Mouse (Mus musculus) layer of hippocampus, postnatal 25 days (tissue): ENCODE measurements around the gene Clmn. TPM values are rescaled to one million over a fixed set of nuclear protein-coding genes. Genes with fewer than 3 reads are reported as not detected.

Experiments used
- DNase-seq, 2 experiments: peaks; one replicate each; pipeline ENCODE4 v3.0.0; 2022; ENCODE audit warnings: mixed read lengths in 2 of 2, low spot score in 1 of 2; ENCODE audit errors: extremely low spot score in 1 of 2
- total RNA-seq, 2 experiments: library from RNA; stranded (reverse); gene quantifications; 2 replicates each; pipeline ENCODE4 v1.2.3; 2021

The Clmn gene
- total RNA-seq, 2 experiments from 2014 or later: 81.0 to 83.2 TPM

- DNase-seq: no peak
These were observed 16.7 kb upstream of the Clmn start for GRCm38 (mm10) chr12:104881518-104882060.

DNA sequence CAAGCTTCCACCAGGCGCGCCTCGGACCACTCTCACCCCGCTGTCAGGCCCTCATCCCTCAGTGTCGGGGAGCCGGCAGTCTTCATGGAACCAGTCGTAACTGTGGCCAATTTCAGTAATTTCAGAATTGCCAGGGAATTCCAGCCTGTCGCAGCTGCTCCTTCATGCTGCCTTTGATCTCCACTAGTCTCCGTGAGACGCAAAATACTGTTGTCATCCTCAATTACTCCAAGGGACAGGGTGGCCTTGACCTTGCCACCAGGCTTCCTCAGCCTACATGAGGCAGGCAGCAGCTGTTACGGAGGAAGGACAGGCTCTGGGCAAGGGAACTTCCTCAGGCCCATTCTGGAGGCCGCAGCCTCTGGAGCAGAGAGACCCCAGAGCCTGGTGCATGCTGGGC is 15.5 kb upstream of the Clmn start:
- DNase-seq: no peak

GRCm38 (mm10) chr12:104879577-104879989 is 14.7 kb upstream of the Clmn start:
- no peak for DNase-seq

DNA sequence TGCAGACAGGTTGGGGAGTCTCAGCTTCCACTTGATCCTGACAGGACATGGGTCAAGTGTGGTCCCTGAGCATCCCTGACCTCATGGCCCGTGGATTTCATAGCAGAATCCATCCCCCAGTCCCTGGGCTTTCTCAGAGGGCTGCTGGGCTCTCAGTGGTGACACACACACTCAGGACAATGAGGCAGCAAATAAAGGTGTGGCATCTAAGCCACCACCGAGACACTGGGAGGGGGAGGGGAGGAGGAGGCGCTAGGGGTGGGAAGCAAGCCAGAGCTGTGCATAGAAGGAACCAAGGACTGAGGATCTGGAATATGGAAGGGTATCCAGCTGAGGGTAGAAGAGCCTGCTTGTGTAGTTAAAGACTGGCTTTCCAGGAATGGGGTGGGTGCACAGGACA is 11.2 kb upstream of the Clmn start:
- DNase-seq: no peak

DNA sequence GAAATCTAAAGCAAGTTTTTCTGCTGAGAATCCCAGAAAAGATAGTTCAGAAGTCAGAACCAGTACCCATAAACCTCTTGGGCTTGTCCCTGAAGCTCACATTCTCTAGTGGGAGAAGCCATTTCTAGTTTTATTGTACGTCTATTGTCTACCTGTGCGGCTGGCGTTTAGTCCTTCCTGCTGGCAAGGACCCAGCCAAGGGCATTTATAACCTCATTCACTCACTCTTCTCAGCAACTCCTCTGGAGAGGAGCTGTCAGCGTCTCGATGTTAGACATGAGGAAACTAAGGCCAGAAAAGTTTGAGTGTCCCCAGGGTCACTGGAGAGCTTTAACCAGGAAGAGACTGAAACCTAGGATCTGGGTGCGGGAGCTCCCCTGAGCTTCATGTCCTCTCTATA is 7.1 kb upstream of the Clmn start:
- no peak for DNase-seq

DNA sequence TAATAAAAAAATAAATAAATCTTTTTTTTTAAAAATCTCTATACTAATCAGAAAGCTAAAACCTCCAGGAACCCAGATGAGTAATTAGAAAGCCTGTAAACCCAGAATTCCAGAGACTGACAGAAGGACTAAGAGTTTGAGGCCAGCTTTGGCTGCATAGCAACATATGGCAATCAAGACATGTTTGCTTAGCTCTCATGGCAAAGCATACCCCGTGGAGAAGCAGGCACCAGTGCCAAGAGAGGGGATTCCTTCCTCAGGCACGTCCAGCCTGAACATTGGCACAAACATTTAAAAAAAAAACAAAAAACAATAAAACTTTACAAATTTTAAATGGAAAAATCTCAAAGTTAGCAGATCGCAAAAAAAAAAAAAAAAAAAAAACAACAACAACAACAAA is 4.9 kb upstream of the Clmn start:
- no peak for DNase-seq

DNA sequence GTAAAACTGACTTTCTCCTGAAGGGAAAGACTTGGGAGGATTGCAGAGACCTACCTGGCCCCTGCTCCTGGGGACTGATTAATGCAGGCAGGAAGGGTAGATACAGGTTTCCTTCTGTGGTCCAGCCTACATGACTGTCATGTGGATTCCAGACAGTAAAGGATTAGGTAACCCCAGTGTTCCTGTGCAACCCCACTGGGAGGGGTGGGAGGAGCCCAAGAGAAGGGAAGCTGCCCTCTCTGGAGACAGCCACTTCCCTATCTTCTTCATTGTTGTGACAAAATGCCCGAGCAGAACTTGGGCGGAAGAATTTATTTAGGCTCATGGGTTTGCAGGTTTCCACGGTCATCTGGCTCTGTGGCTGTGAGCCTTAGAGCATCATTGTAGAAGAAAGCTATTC is 3.6 kb upstream of the Clmn start:
- no peak for DNase-seq

- DNase-seq: no peak
These were observed 3.0 kb upstream of the Clmn start for GRCm38 (mm10) chr12:104867851-104868250.

DNA sequence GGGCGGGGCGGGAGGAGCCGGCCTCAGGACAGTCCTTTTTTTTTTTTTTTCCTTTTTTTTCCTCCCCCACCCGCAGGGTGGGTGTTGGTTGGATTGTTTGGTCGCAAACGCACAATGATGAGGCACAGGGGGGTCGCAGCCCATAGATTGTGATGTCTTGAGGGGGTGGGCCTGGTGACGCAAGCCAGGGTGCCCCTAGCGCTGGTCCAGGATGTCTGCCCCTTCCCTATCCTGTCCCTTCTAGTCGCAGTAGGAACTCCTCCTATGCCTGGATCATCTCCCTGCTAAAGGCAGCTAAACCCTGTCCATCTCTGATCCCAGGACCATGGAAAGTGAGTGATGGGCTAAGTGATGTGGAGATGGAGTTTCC is 275 bp upstream of the Clmn start:
- DNase-seq: no peak

- DNase-seq: no peak
These were observed 1.2 kb downstream of the Clmn start for GRCm38 (mm10) chr12:104863653-104864052.

DNA sequence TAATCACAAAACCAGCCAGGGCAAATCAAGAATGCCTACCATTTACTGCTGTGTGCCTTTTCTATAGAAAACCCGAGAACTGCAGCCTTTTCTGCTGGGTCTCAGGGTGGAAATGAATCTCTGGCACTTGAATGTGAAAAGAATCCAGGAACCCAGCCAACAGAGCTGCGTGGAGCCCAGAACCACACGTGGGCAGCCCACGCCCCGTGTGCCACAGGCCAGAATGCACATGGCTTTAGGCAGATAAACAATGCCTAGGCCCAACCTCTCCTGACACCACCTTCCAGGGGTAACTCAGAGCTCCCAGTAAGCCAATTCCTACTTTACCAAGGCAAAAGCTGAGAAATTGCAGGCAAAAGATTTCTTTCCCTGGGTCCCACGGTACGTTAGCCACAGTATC is 5.7 kb downstream of the Clmn start:
- DNase-seq: no peak

- no peak for DNase-seq
These were observed 6.1 kb downstream of the Clmn start for GRCm38 (mm10) chr12:104858732-104859131.

DNA sequence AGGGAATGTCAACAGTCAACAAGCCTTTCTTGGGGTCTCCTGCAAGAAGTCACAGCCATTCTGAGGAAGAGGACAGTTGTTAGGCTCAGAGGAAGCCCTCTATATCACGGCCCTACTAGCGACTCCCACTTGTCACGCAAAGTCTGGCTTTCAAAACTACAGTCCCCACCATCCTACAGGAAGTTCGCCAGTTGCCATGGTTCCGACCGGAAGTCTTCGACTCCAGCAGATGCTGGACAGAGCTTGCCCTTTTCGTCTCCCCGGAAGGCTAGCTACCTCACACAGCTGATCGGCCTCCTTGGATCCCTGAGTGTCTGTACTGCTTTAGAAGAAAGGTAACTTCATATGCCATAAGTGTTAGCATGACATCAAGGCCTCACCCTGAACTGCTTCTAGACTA is 7.3 kb downstream of the Clmn start:
- no peak for DNase-seq

GRCm38 (mm10) chr12:104856540-104856939 is 8.3 kb downstream of the Clmn start:
- DNase-seq: no peak

DNA sequence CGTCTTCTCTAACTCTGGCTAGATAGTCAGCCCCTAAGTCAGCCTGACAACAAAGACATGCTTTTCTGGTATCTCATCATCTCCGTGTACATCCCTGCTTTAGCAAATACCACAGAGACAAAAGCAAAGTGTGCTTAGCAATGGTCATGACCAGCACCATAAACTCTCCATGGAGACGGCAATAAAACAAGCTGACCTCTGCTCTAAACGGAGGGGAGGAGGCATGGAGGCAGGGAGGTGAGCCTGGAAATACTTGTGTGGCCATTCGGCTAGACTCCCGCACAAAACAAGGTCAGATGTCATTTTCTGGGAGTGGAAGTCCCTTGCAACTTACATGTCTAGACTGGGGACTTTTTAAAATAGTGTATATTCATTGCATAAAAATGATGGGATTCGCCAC is 9.3 kb downstream of the Clmn start:
- DNase-seq: no peak

DNA sequence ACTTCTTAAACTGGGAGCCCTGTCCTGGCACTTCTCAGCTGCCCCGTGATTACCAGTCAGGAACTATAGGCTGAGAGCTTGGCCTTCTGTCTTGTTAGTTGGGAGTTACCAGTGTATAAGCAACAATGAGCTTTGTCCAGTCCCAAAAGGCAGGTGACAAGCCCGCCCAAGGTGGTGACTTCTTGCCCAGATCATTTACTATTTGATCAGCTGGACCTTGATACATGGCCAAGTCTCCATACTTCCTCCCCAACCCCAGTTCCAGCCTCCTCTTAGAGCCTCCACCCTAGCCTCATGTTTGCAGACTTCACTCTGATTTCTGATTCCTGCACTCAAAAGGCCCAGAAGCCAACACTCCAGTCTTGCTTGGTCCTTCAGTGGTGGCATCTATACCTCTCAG is 10.1 kb downstream of the Clmn start:
- no peak for DNase-seq

DNA sequence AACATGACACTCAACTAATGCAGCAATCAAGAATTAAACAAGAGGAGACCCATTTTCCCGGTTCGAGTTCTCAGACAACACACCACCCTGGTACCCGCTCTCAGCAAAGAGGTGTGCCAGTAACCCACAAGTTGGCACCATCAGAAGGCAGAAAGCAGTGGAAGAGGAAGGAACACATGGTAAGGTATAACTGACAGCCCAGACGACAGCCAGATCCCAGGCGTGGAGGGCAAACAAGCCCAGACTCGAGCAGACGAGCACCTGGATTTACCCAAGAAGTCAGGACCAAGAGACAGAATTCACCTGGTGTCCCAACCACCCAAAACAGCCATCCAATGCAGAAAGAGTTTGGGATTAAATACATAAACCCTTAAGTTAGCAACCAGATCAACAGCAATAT is 11.5 kb downstream of the Clmn start:
- DNase-seq: no peak

DNA sequence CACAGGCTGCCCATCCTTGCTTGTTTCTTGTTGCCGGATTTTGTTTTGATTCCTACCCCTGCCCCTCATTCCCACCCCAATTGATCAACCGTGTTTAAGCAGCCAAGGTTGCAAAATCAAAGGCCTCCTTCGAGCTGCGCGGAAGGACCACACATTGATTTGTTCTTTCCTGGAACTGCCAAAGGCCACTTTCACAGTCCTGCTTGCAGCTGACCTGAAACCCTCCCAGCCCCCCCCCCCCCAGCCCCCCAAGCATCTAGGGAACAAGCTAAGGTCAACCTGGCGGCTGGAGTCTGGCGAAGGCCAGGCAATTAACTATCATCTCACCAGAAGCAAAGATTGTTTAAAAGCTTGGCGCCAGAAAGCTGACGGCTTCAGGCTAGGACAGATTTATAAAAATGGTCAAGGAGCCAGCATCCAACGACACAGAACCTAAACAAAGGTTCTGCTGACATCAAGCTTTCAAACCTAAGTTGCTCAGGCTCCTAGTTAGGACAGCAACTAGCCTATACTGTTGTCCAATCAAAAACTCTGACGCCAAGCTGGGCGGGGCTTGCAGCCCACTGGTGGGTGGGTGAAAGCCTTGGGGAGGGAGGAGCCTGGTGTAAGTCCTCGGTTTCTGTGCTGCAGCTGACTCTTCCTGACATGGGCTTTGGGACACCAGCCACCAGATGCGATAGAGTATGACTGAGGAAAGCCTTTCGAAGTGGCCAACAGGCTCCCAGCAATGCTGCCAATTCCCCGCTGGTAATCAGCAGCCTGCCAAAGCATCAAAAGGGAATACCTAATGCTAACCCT is 13.0 kb downstream of the Clmn start:
- DNase-seq: no peak

GRCm38 (mm10) chr12:104850119-104850518 is 14.8 kb downstream of the Clmn start:
- DNase-seq: no peak

GRCm38 (mm10) chr12:104848667-104849066 is 16.2 kb downstream of the Clmn start:
- no peak for DNase-seq

DNA sequence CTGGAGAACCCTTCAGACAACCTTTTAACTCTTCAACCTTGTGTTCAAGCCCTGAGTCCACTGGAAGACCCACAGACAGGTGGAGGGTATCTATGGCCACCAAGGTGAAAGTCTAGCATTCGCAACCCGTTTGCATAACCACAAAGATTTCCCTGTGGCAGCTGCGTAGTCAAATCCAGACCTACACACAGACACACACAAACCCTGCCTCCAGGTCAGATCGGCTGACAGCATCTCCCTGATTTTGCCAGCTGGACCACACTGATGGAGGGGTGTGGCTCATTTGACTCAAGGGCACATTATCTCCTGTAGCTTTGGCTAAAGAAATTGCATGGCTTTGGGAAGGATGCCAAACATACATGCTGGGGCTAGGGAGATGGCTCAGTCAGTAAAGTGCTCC is 17.6 kb downstream of the Clmn start:
- DNase-seq: no peak

GRCm38 (mm10) chr12:104845707-104846106 is 19.2 kb downstream of the Clmn start:
- no peak for DNase-seq
